Mouse (Mus musculus): ENCODE results near the gene Rhbdl3.
"Not testable (repeated sequence)": the region's sequence is repeated elsewhere in the genome, so short reads cannot be mapped to it uniquely, and the experiment has no call there.

Gene Rhbdl3

DNA sequence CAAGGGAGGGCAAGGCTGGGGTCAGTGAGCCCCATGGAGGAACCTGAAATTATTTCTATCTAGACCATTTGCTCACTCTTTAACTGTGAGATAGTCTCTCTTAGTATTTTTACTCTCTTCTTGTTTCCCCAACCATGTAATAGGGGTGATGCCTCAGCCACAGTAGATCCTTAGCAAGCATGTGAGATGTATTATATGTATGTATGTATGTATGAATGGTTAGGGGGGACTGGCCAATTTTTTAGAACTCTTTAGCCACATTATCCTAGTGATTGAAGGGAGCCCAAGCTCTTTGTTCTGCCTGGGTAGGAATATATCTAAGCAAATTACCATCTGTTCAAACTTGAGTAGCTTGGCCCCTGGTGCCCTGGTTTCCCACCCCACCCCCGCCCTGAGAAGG lies 12.8 kb downstream of the Rhbdl3 start:
- DNase-seq: no peak

DNA sequence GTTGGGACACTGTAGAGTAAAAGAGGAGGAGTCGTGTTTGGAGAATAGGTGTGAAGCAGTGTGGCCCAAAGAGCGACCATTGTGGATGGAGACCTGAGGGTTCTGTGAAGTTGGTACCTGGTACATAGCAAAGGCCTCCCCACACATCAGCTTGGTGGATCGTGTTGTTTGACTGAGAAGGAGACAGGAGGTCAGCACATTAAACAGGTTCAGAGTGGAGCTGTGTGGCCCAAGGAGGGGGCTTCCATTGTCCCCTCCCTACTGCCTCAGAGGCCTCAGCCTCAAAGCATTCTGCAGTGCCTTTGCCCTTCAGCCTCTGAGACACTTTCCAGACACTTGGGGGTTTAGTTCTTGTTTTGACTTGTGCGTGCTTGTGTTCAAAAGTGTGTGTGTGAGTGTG lies 13.2 kb downstream of the Rhbdl3 start:
- DNase-seq: no peak

DNA sequence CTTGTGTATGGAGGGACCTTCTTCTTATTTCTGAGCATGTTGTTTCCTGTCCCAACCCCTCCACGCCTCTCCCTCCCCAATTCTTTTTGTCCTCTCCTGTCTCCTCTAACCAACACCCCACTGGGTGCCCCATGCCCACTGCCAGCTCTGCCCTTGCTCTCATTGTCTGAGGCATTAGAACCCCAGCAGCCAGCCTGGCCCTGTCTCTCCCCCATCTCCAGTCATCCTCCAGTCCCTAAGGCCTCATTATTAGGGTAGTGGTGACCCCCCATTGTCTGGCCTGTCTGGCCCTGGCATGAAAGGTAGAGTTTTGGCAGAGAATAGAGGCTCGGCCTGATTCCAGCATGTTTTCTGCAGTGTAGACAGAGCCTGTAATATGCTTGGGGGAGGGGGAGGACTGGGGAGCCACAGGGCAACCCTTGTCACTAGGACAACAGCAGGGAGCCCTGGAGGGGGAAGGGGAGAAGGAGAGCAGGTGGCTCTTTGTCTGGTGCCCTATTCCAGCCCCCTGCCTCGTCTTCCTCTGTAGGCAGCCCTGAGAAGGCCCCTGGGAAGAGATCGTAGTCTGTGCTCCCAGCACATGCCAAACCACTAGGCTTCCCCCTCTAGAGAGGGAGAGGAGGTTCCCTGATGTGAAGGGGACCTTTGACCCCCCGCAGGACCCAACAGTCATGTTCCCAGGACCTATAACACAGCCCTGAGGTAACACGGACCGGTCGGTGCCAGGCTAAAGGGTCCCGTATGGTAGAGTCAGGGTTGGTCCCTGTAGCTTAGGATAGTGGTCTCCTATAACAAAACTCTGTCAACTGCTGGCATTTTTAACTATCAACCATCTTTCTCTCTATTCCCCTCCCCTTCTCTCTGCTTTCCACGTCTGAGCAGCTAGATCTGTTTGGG lies 15.3 kb downstream of the Rhbdl3 start:
- no peak for DNase-seq

DNA sequence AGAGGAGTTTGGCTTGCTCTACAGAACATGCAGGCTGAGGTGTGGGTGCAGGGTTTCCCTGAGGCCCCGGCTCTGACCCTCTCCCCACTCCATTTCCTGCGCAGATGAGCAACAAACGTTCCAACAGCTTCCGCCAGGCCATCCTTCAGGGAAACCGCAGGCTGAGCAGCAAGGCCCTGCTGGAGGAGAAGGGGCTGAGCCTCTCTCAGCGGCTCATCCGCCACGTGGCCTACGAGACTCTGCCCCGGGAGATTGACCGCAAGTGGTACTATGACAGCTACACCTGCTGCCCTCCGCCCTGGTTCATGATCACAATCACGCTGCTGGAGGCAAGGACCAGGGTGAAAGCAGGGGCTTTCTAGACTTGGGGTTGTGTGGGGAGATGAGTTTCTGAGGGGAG lies 22.5 kb downstream of the Rhbdl3 start:
- no peak for DNase-seq

DNA sequence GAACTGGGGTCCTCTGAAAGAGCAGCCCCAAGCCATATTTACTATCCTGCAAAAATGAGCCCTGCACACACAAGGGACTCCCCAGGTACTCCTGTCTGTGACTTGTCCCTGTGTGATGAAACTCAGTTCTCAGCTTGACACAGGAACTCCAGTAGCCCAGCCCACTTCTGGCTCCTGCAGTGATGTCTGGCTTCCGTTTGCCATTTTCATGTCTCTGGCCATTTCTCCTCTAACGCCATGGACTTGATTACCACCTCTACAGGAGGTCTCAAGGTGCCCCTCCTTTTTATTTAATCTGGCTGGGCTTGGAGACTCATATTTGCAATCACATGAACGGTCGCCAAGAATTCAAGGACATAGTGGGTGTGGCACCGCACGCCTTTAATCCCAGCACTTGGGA lies 23.9 kb downstream of the Rhbdl3 start:
- DNase-seq: no peak

DNA sequence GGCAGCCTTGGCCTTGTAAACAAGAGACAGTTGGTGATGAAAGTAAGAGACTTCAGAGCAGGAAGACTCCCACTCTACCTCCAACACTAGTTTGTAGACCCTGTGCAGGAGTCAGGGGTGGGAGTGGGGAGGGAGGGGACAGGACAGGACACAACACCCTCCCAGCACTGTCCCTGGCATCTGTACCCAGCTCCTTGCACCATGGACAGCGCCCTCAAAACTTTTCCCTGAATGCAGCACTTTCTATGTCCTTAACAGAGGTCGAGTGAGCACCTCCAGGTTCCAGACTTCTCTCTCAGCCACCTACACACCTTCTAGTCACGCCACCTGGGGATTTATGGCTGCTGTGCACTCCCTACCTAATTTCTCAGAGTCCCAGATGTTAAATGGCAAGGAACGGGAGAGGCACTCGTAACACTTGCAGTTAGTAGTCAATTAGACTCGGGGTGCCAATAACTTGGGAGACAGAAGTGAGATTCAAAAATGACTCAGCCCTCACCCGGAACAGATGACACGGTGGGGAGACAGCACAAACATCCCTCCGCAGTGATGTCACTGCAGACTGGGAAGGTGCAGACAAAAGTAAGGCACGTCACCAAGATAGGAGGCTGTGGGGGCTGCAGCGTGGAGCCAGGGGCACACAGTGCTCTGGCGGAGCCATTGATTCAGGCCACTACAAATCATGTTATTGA lies 32.1 kb downstream of the Rhbdl3 start:
- DNase-seq: no peak

DNA sequence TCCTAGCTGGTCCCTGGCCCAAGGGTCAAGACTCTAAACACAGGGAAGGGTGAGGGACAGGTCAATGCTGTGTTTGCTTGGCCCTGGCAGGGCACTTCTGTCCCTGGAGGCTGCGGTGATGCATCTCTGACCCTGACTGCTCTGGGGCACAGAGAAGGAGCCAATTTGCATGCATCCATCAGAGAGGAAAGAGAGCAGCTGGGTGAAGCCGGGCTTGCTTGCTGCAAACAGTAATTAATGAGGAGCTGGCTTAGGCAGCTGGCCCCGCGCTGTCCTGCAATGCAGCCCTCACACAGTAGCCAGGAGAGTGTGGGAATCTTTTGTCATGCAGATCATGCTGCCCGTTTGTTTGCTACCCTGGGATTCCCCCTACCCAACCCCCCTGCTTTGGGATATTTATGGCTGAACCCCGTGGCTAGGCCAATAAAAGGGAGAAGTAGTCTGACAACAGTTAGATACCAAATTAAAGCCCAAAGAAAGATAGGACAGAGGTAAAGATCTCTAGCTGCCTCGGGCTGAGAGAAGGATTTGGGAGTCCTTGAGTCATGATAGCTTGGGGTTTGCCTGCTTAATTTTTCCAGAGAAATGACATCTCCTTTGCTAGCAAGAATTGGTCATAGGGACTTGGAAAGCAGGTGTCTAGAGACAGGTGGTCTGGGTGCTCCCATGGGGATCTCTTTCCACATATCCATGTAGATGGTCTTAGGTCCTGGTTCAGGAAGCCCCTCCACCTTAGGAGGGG lies 35.1 kb downstream of the Rhbdl3 start:
- no peak for DNase-seq

DNA sequence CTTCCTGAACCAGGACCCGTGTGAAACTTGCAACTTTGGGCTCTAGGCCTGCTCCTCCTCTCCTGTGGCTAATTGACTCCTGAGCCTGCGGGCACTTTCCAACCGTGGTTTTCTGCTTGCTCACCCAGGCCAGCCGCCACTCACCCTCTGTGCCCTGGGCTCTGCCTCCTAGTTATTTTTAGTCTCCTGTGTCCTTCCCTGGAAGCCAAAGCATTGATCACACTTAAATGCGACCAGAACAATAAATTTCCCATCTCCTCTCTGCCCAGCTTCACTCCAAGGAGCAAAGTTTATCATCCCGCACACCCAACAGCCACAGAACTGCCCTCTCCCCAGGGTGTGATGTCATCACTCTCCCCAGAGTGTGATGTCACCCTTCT lies 35.6 kb downstream of the Rhbdl3 start:
- DNase-seq: no peak

DNA sequence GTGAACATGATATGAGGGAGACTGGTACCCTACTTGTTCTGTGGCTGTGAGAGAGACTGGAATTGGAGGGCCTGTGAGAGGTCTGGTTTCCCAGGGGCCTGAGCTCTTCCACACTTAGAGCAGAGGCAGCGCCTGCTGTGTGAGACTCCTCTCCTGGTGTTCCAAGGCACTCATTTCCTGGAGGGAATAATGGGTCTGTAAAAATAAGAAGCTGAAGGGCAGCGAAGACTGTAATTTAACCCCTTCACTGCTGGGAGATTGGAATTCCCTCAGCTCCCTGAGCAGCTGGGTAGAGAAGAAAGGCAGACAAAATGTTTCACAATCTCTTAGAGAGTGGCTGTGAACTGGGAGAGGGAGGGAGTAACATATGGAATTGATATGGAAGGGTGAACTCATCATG lies 41.8 kb downstream of the Rhbdl3 start:
- no peak for DNase-seq

DNA sequence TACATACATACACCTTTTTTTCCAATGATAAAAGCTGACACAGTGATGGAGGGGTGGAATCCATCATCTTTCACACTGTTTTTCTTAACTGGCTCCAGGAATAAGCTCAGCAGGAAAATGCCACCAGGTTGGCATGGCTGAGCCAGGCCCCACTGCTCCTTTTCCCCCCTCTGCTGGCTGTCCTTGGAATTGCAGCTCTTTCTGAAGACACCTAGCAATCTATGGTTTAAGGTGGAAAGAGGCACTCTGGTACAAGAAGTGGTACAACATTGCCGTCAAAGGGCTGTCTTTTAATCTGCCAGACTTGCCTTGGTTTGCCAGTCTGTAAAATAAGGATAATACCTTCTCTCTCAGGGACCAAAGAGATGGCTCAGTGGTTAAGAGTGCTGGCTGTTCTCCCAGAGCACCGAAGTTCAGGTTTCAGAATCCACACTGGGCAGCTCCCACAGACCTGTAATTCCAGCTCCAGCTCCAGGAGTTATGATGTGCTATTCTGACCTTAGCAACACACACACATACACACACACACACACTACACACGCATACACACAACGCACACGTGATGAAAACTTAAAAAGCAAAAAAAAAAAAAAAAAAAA lies 51.2 kb downstream of the Rhbdl3 start:
- peak; percentile 53 to 83 for DNase-seq

DNA sequence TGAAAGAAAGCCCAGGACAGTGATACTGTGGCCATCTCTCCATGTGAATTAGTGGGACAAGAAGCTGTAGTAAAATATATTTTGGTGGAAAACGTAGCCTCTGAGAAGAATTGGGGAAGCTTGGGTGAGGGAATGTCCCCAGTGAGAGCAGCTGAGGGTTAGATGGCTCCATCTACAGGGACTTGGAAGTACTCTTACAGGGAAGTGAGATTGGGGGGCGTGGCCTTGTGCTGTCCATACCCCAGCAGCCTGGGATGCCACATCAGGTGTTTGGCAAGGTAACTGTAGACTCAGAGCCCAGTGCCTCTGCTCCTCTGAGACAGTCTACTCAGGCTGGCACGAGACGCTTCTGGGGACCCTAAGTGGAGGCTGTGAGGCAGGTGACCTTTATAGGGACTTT lies 54.1 kb downstream of the Rhbdl3 start:
- no peak for DNase-seq

DNA sequence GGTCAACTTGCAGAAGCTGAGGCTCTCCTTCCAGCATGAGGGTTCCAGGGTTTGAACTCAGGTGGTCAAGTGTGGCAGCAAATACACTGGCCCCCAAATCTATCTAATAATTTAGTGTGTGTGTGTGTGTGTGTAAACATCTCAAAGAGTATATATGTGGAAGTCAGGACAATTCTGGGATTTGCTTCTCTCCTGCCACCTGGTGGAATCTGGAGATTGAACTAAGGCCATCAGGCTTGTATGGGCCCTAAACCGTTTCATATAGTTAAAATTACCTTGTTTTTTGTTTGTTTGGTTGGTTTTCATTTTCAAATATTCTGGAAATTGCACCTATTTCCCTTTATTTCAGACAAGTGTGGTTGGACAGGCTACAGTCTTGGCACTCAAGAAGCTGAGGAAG lies 68.2 kb downstream of the Rhbdl3 start:
- no peak for DNase-seq

DNA sequence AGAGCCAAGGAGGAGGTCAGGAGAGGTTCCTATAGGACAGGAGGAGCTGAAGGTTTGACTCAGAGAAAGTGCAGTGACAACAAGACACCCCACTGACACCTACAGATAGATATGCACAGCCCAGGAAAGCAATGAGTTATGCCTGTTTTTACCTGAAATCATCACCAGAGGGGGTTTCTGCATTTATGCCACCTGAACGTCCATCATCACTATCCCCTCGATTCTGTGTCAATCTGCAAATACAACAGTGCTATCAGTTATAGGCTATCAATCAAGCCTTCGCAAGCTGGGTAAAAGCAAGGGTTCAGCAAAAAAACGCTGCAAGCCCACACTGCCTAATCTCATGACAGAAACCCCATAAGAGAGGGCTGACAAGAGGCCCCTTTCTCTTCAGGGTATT lies 75.9 kb downstream of the Rhbdl3 start:
- no peak for DNase-seq

DNA sequence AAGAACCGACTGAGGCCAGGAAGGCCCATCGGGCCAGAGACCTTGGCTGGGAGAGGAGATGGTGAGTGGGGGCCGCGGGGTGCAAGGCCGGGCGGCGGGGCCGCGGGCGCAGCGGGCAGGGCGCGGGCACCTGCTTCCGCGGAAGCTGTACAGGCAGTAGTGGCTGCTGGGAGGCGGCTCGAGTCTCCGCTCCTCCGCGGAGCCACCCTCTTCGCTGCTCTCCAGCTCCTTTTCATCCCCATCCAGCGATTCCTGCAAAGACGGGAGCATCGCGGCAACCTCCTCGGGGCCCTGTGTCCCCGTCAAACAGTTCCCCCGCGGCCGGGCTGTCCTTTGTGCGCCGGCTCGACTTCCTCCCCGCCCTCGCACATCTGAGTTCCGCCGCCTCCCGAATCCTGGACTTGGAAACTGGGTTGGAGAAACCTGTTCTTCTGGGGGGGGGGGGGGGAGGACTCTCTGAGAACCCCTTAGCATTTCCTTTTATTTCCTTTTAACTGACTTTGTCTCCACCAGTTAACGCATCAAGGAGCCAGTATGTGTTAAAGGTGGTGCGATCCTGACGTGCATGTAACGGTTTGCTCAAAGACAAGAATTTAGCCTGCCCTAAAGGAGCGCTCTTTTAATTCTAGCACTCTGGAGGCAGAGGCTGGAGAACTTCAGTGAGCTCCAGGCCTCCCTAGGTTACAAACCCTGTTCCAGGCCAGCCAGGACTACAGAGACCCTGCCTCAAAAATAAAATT lies 77.2 kb downstream of the Rhbdl3 start, which contains the start of gene 5730455P16Rik:
Gene 5730455P16Rik (minus strand): TSS at position 323 of the 740 bp plus-strand sequence.
- peak; percentile 55 to 77 for DNase-seq

DNA sequence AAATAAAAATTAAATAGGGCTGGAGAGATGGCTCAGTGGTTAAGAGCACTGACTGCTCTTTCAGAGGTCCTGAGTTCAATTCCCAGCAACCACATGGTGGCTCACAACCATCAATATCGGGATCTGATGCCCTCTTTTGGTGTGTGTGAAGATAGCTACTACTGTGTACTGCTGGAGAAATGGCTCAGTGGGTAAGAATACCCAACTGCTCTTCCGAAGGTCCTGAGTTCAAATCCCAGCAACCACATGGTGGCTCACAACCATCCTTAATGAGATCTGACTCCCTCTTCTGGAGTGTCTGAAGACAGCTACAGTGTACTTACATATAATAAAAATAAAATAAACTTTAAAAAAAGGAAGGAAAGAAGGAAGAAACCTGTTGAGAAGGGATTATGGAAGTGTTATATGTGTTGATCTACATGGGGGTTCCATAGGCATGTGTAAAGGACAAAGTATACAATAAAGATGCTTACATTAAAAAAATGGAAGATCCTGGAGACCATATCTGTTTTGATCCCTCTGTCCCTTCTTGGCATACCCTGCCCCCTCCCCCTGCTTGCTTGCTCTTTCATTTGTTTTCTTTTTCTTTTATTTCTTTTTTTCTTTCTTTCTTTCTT lies 77.8 kb downstream of the Rhbdl3 start:
- not testable (repeated sequence) for DNase-seq

DNA sequence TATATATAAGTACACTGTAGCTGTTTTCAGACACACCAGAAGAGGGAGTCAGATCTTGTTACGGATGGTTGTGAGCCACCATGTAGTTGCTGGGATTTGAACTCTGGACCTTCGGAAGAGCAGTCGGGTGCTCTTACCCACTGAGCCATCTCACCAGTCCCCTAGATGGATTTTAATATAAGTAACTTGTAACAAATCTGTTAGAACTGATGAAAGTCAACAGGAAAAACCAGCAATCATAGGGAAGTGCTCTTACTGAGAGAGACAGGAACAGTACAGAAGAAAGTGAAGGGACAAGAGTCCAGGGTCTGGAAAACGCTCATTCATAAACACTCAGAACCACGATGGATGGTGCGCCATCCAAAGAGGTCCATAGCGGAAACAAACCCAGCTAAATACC lies 78.5 kb downstream of the Rhbdl3 start:
- not testable (repeated sequence) for DNase-seq

DNA sequence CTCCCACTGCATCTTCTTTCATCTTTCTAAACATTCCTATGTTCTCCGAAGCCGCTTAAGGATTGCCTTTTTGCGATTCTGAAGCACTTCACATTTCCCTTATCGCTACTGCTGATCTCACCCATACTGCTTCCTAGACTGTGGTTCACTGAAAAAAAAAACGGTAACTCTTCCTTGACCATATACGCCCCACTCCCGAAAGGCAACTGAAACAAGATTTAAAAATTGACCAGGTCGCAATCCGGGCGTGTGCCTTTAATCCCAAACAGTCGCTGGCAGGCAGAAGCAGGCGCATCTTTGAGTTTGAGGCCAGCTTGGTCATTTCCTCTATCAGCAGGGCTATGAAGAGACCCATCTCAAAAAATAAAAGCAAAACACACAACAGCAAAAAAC lies 81.9 kb downstream of the Rhbdl3 start:
- DNase-seq: no peak

DNA sequence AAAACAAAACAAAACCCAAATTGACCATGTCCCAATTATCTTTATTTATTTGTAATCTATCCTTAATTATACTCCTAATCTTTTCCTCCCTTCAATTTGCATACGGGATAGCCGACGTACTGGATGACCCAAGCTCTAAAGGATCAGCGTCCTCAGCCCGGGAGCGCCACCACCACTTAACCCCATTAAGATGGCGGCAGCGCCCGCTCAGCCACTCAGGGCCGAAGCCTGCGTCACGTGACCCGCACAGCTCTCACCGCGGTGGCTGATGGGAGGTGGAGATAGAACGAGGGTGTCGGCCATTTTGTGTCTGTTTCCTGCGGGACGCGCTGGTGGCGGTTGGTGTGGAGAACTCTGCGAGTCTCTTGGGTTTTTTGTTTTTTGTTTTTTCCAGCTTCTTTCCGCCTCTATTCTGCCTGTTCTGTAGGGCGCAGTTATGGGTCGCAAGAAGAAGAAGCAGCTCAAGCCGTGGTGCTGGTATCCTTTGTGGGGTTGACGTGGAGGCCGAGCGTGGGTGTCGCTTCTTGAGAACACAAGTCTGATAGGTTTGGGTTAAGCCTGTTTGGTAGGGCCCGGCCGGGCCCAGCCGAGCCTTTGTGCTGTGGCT lies 82.4 kb downstream of the Rhbdl3 start, which contains the start of gene Zfp207:
Gene Zfp207 (plus strand): TSS at position 261 of the 607 bp plus-strand sequence.
- peak; percentile 97 to 98 for DNase-seq

DNA sequence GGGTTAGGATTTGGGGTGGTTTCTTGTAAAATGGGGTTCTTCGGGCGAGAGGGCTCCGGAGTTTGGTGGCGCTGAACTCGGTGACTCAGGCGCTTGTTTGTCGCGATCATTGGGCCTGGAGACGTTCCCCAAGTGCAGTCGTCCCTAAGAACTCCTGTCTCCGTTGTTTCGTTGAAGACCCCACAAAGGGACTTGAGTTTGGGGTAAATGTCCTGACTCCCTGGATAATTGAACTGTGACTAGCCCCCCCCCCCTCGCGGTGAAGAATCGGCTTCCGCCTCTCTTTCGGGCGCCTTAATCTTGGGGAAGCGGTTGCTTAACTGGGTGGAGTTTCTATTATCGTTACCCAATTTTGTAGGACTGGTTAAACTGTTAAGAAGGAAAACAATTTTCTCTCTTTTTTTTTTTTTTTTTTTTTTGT lies 82.9 kb downstream of the Rhbdl3 start:
- DNase-seq: no peak

DNA sequence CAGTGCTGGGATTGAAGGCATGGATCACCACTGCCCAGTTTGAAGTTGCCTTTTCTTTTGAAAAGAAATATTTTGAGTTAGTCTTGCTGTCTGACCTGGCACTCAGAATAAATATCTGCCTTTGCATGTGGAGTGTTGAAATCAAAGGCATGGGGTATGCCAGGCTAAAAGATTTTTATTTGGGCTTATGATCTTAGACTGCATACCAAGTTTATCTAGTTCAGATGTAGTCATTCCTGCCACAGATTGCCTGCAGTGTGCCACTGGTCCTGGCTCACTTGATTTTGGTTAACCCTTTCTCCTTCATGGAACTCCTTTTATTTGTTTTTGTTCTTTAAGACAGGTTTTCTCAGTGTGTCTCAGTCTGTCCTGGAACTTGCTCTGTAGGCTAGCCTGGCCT lies 83.7 kb downstream of the Rhbdl3 start:
- no peak for DNase-seq

DNA sequence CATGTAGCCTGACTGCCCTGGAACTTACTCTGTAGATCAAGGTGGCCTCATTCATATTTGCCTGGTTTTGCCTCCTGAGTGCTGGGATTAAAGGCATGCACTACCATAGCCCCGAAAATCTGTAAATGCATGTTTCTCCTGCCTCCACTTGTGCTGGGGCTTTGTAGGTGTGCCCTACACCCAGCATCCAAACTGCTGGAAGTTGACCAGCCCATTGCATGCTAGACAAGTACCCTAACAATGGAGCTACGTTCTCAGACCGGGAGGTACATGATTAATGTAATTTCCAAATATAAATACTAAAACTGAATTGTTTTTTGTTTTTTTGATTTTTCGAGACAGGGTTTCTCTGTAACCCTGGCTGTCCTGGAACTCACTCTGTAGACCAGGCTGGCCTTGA lies 84.3 kb downstream of the Rhbdl3 start:
- DNase-seq: no peak
